Mouse (Mus musculus) adrenal gland, postnatal 25 days (tissue): ENCODE measurements around the gene Itgb1bp1. TPM values are rescaled to one million over a fixed set of nuclear protein-coding genes. Genes with fewer than 3 reads are reported as not detected.

Experiments used
- DNase-seq: peaks from one replicate; pipeline ENCODE4 v3.0.0; 2021; ENCODE audit warnings: mixed read lengths
- long read RNA-seq: library from polyadenylated mRNA; stranded (forward); transcript quantifications from one replicate; pipeline ENCODE4 v2.0.0, GENCODE M21; 2021
- total RNA-seq: library from RNA; stranded (reverse); gene quantifications from 2 replicates; pipeline ENCODE4 v1.2.3, GENCODE M21; 2021

Gene Itgb1bp1
- 89.2 and 102 TPM in 2 replicates for total RNA-seq
- long read RNA-seq, transcript Itgb1bp1-201 (7 exons, 1,921 nt): major isoform, 23 of 37 reads
- long read RNA-seq, transcript Itgb1bp1-206 (7 exons, 1,701 nt): minor isoform, 12 of 37 reads
- long read RNA-seq, partial matches to known transcripts: 0 of 37 reads
- long read RNA-seq, other reads (novel, unspliced or antisense): 1 of 37 reads

DNA sequence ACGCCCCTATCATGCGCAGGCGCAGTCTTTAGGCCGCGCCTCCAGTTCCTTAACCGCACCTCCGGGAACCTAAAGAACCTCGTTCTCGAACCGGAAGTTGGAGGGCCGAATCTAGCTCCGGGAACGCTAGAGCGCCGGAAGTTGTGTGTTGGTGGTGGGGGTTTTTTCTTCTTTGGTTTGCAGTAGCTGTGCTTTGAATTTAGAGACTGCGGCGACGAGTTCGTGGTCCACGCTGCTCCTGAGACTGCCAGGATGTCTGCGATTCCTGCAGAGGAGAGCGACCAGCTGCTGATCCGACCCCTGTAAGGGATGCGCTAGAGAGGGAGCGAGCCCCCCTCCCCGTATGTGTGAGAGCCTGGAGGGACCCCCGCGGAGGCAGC is at the start of gene Itgb1bp1:
Gene Itgb1bp1 (minus strand): TSS at position 42 of the 380 bp plus-strand sequence.
- peak; percentile 99 for DNase-seq

DNA sequence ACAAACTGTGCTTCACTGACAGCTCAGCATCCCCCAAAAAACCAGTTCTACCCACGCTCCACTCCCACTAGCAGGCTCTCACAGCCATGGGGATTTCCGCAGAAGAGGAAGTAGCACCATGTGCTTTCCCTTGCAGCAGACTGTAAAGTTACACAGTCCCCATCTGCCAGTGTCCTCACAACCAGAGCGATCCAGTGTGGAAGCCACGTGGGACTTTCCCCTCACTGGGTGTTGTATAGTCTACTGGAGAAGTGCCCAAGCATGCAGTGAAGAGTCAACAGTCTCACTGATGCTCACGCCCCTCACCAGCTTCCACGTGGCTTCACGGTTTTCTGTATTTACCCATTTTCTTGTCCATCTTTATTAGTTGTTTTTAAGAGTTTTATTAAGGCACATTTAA is 49.8 kb upstream of the Itgb1bp1 start:
- no peak for DNase-seq

DNA sequence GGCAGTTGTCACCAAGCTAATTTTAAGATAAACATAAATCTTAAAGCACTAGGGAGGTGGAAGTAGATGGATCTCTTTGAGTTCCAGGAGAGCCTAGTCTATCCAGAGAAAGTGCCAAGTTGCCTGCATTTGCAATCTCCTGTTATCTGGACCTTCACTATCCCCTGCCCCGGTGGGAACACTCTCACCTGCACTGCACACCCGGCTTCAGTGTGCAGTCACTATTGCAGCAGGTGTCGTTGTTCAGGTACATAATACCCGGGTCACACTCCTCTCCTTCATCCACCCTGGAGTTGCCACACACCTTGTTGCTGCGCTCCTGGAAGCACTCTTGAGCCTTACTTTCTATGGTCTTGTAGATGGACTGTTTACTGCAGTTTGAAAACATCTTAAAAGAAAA is 47.7 kb upstream of the Itgb1bp1 start:
- DNase-seq: no peak

DNA sequence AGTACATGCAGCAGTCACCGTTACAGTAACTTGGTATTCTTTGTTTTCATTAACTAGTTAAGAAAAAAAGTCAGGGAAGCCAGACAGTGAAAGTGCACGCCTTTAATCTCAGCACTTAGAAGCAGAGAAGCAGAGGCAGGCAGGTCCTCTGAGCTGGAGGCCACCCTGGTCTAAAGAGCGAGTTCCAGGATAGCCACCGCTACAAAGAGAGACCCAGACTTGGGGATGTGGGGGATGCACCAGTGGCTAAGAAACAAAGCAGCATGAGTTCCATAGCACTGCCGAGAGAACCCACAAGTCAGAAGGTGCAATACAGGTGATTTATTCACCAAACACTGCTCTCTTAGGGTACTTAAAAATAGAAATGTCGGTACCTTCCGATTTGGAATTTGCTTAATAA is 46.9 kb upstream of the Itgb1bp1 start:
- DNase-seq: no peak

DNA sequence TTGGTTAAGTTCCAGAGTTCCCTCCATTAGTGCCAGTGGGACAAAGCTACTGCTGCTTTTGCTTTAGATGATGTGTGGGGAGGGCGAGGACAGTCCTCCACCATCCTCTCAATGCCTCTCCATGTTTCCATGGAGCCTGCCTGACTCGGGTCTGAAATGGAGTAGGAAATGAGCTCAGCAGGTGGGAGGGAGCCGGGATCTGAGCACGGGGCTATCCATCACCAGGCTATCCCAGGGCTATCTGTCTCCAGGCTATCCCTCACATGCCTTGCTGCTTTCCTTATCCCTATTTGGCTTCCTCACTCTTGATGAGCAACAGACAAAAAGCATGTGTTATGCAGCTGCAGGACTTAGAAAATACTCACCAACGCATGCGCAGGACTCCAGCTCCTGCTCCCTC is 45.6 kb upstream of the Itgb1bp1 start:
- DNase-seq: no peak

DNA sequence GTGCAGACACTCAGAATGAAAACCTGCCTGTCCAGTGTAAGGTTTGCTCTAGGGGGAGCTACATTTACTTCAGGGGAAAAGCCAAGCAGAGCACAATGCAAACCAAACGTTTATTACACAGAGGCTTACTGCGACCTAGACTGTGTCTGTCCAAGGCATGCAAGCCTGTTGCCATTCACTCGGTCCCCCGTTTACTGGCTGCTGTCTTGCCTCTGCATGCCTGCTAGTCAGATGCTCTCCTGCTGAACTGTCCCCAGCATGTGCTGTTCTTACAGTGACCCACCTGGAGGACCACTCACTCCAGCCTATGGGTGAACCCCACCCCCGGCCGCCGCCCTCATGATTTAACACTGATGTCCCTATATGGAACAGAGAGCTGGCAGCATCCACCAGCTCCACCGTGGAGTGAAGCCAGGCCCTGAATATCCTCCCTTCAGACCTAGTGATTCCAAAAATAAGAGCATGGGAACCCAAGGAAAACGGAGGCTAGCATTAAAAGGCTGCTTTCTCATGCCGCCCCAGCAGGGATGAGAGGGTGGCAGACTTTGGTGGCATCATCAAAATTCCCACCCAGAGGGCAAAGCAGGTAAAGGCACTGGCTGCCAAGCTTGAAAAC is 45.0 kb upstream of the Itgb1bp1 start:
- no peak for DNase-seq

DNA sequence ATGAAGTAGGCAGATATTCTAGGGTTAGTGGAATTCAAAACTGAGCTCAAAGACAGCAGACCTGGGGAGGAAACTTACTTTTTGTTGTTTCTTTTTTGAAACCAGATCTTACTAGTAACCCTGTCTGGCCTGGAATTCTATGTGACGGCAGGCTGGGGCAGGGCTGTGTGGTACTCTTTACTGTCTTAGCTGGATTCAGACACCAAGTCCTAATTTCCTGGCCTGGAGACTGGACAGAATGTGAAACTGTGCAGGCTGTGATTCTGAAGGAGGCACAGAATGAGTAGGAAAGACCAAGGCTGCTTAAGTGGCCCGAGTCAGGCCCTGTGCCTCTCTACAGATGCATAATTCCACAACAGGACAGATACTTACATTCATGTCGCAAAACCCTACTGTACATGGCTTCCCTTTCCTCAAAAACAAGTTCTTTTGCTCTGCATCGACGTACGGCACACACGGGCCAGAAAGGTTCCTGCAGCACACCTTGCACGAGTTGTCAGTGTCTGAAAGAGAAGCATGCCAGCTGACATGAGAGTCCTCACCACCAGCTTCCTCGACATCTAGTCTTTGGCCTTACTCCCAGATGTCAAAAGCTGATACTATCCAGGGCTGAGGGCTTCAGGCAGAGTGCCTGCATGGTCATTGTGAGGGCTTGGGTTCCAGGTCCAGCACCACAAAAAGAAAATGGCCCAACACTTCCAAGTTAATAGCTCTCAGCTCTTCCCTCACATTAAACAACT is 43.7 kb upstream of the Itgb1bp1 start:
- DNase-seq: no peak

DNA sequence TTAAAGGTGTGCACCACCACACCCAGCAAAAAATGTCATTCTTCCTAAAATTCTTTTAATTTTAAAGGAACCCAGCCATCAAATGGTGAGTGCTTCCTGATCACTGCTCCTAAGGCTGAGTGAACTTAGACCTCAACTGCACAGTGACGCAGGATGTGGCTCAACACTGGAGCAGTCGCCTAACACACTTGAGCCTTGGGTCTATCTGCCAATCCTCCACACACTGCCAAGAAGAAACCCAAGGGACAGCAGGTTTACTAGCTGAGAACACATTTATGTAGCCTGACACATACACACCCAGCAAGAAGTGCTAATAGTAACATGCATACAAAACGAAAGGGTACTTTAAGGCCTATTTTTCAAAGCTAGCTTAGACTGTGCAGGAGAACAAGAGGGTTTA is 40.2 kb upstream of the Itgb1bp1 start:
- peak; percentile 14 for DNase-seq

DNA sequence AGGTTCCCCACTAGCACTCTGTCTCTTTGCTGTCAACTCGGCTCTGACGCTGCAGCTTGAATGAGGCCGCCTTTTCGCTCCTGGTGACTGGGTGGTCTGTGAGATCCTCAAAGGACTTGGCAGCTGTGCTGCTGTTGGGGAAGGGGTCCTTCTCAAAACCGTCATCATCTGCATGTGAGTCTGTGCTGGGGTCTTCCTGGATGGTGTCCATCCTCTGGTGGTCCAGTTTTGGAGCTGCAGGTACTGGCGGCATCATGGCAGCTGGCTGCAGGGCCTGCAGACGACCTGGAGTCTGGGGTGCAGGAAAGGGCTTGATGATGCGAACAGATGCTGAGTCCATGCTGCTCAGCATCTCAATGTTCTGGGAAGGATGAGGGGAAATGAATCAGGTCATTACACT is 39.2 kb upstream of the Itgb1bp1 start:
- DNase-seq: no peak

DNA sequence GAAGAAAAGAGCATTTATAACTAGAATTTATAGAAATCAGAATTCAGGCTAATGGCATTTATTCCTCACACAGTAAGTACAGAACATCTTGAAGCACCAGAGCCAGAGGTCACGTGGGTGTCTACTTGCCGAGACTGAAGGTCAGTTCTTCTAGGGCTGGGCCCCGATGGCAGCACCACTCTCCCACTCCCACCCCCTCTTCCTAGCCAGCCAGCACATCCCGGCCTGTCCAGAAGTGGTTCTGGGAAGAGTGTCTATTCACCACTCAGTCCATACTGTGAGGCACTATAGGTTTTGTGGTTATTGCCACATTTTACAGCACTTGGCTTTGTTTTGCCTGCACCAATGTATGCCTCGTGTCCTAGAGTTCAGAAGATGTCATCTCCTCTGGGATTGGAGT is 38.0 kb upstream of the Itgb1bp1 start:
- DNase-seq: no peak

DNA sequence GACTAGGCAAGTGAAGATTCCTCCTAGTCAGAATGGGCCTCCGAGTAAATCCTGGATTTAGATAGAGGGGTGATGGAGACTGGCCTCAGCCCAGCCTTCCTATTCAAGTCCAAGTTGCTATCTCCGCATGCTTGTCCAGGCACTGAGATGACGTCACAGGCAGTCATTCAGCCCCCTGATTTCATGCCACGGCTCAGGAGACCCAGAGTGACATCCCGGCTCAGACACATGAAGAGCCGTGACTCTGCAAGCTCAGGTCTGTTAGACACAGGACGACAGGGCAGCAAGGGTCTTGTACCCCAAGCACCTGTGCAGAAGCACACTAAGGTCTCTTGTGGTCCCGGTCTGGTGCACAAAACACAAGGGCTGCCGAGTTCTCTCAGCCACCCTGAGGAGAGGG is 36.8 kb upstream of the Itgb1bp1 start:
- DNase-seq: no peak

DNA sequence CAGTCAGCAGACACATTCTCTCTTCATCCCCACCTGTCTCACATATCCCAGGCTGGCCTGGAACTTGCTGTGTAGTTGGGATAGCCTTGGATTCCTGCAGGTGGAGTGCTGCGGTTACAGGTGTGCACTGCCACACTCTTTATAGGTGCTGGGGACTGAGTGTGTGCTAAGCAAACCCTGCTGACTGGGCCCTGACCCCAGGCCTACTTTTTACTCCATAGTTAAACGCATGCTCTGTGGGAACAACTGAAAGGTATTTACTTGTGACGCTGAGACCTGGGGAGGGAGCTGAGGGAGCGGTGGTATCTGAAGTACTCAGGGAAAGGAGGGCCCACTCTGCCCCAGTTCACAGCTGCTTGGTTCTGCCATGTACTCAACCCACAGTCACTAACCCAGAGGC is 36.2 kb upstream of the Itgb1bp1 start:
- DNase-seq: no peak

DNA sequence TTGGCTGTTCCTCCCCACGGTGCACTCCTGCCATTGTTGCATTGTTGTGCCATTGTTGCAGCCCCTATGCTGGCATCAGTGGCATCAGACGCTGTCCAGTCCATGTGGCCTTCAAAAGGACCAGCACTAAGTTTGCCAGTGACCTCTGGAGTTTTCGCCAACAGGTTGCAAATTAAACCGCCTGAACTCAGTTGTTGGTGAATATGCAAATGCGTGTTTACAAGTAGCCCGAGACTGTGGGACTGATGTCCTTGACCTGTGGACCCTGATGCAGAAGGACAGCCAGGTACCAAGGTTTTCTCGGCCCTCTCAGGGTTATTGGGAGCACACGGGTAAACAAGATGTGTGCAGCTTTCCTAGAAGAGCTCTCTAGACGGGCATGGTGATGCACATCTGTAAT is 35.1 kb upstream of the Itgb1bp1 start:
- no peak for DNase-seq

DNA sequence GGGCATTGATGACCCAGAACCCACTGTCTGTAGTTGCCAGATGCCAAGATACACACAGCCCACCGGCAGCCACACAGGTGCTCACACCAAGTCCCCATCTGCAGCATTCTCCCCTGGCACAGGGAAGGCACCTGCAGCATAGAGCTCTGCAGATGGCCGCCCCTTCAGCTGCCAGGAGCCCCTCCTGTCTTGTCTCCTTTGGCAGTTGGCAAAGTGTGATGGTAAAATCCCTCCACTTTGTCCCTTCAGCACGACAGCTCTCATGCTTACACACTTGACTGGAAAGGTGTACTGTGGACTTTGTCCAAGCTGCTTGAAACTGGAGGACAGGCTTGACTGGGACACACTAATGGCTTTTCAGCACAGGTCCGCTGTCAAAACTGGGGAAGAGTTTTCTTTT is 34.2 kb upstream of the Itgb1bp1 start:
- no peak for DNase-seq

DNA sequence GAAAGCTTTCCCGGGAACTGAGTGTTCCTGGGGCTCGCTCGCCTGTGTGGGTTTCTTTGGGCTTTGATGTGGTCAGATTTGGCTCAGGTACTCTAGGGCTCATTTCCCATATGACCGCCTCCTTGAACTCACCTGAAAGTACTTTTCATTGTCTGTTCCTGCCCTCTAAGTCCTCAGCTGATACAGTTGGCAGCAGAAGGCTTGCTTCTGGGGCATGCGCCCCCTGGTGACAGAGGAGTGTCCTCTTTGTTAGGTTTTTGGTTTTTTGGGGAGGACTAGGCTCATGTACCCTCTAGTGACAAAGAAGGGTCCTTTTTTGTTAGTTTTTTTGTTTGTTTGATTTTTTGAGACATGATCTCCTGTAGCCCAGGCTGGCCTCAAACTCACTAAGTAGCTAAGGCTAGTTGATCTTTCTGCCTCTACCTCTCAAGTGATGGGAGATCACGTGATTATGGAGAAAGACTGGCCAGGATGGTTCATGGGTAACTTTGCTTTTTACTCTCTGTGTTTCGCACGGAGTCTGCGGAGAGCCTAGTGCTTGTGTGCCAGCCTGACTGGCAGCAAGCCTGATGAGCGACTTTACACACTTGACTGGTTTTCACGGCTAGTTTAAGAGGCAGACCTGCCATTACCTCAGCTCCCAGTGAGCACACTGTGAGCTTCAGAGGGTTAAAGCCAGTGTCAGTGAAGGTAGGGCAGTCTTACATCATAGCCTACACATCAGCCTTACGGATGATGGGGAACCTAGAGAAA is 32.2 kb upstream of the Itgb1bp1 start:
- DNase-seq: peak; percentile 67

DNA sequence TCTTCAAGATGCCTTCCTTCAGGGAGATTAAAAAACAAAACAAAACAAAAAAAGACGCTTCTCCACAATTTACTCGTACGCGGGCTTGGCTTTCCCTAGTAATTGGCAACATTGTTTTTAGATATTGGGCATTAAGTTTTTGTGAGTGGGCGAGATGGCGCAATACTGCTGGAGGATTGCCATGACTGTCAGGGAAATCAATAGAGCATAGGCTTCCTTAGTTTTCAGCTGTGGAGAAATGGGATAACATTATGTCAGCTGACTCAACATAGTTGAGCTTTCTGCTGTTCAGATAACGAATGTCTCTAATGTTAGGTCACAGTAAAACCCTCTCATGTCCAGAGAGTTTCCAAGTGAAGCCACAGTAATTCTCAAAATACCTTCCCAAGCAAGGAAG is 30.8 kb upstream of the Itgb1bp1 start:
- peak; percentile 64 for DNase-seq

DNA sequence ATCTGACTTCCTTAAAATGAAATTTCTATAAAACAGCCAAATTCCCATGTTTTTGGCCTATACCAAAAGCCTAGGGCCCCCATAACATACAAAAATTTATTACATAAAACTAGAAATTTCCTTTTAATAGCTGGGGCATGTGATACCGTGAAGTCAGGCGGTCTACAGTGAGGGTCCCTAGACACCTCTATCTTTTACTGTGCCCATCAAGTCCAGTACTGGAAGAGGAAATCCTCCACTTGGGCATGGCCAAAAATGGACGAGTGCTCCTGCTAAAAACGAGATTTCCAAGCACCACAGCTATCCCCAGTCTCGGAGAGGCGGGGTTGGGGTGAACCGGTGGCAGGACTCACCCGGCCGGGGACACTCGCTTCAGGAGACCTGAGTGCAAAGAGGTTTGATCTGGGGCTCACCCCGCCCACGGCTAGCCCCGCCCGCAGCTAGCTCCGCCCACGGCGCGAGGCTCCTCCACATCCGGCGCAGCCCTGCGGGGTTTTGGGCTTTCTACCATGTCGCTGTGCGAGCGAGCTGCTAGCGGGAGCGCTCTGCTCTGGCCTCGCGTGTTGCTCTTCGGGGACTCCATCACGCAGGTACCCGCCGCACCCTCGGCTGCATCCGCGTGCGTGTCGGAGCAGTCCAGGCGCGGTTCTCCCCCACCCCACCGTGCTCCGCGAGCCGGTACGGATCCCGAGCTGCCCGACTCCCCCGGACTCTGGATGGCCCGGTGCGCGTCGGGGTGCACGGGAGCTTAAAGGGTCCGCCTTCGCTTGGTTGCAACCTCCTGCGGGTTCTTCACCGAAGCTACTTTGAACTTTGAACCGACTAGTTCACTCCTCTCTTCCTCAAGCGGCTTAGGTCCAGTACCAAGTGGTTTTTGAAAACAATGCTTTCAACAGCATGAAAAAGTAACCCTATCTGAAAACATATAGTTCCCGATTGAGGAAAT is 30.1 kb upstream of the Itgb1bp1 start, which contains the start of gene Iah1:
Gene Iah1 (plus strand): TSS at position 467 of the 946 bp plus-strand sequence.
- peak; percentile 88 for DNase-seq

DNA sequence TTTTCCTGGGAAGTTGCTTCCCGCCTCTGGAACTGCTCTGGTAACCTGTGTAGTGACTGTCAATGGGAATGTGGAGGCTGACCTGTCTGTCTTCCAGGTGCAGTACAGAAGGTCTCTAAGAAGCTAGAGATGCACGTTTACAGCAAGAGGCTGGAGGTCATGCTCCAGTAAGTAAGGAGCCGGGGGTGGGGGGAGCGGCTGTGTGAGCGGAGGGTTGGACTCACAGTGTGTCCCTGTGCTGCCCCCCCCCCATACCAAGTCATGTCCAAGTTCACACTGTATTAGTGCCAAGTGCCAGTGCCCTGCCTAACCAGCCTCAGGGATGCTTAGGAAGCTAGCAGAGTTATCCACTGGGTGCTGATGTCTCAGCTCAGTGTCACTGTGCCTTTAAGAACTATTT is 26.1 kb upstream of the Itgb1bp1 start:
- no peak for DNase-seq

DNA sequence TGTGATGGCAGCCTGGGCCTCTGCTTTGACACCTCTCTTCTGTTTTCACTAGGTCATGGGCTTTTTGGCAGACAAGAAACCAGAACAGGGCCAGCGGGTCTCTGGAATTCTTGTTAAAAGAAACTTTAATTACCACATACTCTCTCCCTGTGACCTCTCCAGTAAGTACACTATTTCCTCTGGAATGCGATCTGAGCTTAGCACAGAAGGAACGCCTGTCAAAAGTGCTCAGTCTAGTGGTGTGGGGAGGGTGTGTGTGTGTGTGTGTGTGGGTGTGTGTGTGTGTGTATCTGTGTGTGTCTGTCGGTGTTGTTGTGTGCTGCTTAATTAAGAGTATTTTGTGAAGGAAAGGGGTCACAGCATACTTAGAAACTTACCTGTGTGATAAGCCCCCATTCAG is 20.6 kb upstream of the Itgb1bp1 start:
- DNase-seq: no peak

DNA sequence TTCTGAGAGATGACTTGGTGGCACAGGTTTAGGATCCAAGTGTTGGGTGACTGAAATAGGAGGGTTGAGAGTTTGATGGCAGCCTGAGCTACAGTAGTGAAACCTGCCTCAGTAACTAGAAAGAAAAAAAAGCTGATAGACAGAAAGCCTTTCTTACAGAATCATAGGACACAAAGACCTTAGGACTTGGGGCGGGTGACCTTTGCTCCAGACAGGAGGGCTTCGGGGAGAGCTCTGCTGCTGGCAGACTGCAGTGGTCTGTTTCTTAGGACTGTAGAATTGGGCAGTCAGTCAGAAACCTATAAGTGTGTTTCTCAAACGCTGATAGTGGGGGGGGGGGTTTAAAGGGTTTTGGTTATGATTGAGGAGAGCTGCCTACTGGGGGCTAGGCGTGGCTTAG is 19.7 kb upstream of the Itgb1bp1 start:
- no peak for DNase-seq

DNA sequence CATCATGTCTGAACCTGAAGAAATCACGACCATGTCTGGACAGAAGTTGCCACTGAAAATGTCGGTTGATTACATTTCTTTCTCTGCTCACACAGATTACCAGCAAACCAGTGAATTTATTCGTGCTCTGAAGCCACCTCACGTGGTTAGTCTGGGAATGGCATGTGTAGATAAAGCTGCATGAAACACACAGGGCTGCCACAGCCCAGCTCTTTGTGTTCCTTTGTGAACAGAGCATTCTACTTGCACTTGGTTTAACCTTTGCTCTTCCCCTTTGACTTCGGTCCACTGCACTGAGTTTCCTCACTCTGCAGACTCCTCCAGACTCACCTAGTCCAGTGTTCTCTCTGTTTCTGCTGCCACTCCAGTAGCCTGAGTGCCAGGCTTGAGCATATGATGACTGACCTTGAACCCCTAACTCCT is 16.3 kb upstream of the Itgb1bp1 start:
- no peak for DNase-seq

DNA sequence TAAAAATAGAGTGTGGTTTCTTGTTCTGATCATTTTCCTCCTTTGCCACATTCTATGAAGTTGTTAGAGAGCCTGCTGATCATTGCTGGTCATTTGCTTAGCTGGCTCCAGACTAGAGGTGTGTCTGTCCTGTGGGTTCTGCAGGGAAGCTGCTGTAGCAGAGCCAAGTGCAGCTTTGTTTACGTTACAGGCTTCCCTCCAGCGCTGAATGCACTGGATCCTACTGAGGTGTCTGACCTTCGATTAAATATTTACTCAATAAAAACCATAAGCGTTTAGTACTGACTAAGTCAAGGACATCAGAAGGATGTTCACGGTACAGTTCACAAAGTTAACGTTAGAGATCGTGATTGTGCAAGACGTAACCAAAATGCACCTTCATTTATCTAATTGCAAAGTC is 15.8 kb upstream of the Itgb1bp1 start:
- DNase-seq: no peak
